Mouse (Mus musculus) MEL (cell line): ENCODE results near the gene Acot11. TPM values are rescaled to one million over a fixed set of nuclear protein-coding genes. Genes with fewer than 3 reads are reported as not detected.

Experiments used
- DNase-seq: peaks from one replicate; pipeline ENCODE4 v3.0.0; 2011; ENCODE audit warnings: low read depth, low spot score
- H3K27ac ChIP-seq: 2 replicates; pipeline ENCODE4 v1.5.1; 2012; ENCODE audit warnings: low read depth, mild to moderate bottlenecking, control low read depth, low read length, moderate library complexity; ENCODE audit not compliant: control insufficient read depth
- H3K27me3 ChIP-seq, 2 experiments: fragments of 150-350 bp in 1 of 2; sonication (generic) in 1 of 2; 2 replicates each; pipeline ENCODE4 v1.6.1; 2012; ENCODE audit warnings: low read length in 2 of 2, mild to moderate bottlenecking in 2 of 2, improper control_type of control experiment in 1 of 2, moderate library complexity in 1 of 2; ENCODE audit not compliant: insufficient read depth in 2 of 2, control insufficient read depth in 1 of 2
- H3K36me3 ChIP-seq, 2 experiments: 2 replicates each; pipeline ENCODE4 v1.6.1; 2012 to 2014; ENCODE audit warnings: low read length in 2 of 2, improper control_type of control experiment in 1 of 2, inconsistent platforms in 1 of 2, mild to moderate bottlenecking in 1 of 2; ENCODE audit not compliant: insufficient read depth in 2 of 2, control insufficient read depth in 1 of 2
- H3K4me1 ChIP-seq, 2 experiments: fragments of 150-350 bp in 1 of 2; sonication (generic) in 1 of 2; 2 replicates each; pipeline ENCODE4 v1.6.1; 2012; ENCODE audit warnings: low read length in 2 of 2, improper control_type of control experiment in 1 of 2, mild to moderate bottlenecking in 1 of 2; ENCODE audit not compliant: insufficient read depth in 2 of 2, control insufficient read depth in 1 of 2
- H3K4me3 ChIP-seq, 2 experiments: fragments of 150-350 bp in 1 of 2; sonication (generic) in 1 of 2; 2 replicates each; pipeline ENCODE4 v1.5.1; 2012; ENCODE audit warnings: low read depth in 2 of 2, low read length in 2 of 2, mild to moderate bottlenecking in 2 of 2, moderate library complexity in 2 of 2, control low read depth in 1 of 2, improper control_type of control experiment in 1 of 2; ENCODE audit not compliant: control insufficient read depth in 1 of 2, insufficient read depth in 1 of 2
- H3K79me2 ChIP-seq: 2 replicates; pipeline ENCODE4 v1.6.1; 2012; ENCODE audit warnings: mild to moderate bottlenecking, low read length, moderate library complexity; ENCODE audit not compliant: control insufficient read depth, poor library complexity, insufficient read depth
- H3K9ac ChIP-seq: 2 replicates; pipeline ENCODE4 v1.6.1; 2012; ENCODE audit warnings: low read depth, mild to moderate bottlenecking, control low read depth, low read length, moderate library complexity; ENCODE audit not compliant: control insufficient read depth, poor library complexity, severe bottlenecking
- H3K9me3 ChIP-seq: fragments of 150-350 bp; sonication (generic); replicated peaks from 2 replicates; pipeline ENCODE4 v1.6.1; 2012; ENCODE audit warnings: mild to moderate bottlenecking, low read length, improper control_type of control experiment, moderate library complexity; ENCODE audit not compliant: insufficient read depth
- BHLHE40 ChIP-seq: IDR thresholded peaks from 2 replicates; pipeline ENCODE4 v1.6.1; 2012; ENCODE audit warnings: low read depth, mild to moderate bottlenecking, inconsistent platforms, low read length, improper control_type of control experiment, borderline replicate concordance
- CHD1 ChIP-seq: IDR thresholded peaks from 2 replicates; pipeline ENCODE4 v1.6.1; 2012; ENCODE audit warnings: low read depth, mild to moderate bottlenecking, inconsistent platforms, low read length, improper control_type of control experiment
- CHD2 ChIP-seq: IDR thresholded peaks from 2 replicates; pipeline ENCODE4 v1.6.1; 2011; ENCODE audit warnings: low read length, improper control_type of control experiment
- E2F4 ChIP-seq: IDR thresholded peaks from 2 replicates; pipeline ENCODE4 v1.6.1; 2011; ENCODE audit warnings: low read depth, low read length, improper control_type of control experiment, borderline replicate concordance
- ELF1 ChIP-seq: IDR thresholded peaks from 2 replicates; pipeline ENCODE4 v1.6.1; 2014; ENCODE audit warnings: low read depth, mild to moderate bottlenecking, inconsistent platforms, low read length, improper control_type of control experiment, moderate library complexity
- EP300 ChIP-seq, 2 experiments: IDR thresholded peaks; 2 replicates each; pipeline ENCODE4 v1.6.1; 2011; ENCODE audit warnings: improper control_type of control experiment in 2 of 2, low read length in 2 of 2, low read depth in 1 of 2, mild to moderate bottlenecking in 1 of 2
- ETS1 ChIP-seq: IDR thresholded peaks from 2 replicates; pipeline ENCODE4 v1.6.1; 2012; ENCODE audit warnings: low read depth, mild to moderate bottlenecking, inconsistent platforms, low read length, improper control_type of control experiment, moderate library complexity
- KAT2A ChIP-seq: conservative IDR thresholded peaks from 2 replicates; pipeline ENCODE4 v1.6.1; 2012; ENCODE audit warnings: low read depth, low read length, improper control_type of control experiment, inconsistent platforms
- MYC ChIP-seq: IDR thresholded peaks from 2 replicates; pipeline ENCODE4 v1.6.1; 2011; ENCODE audit warnings: low read depth, mild to moderate bottlenecking, low read length, improper control_type of control experiment, moderate library complexity
- NRF1 ChIP-seq: IDR thresholded peaks from 2 replicates; pipeline ENCODE4 v1.6.1; 2014; ENCODE audit warnings: low read depth, mild to moderate bottlenecking, inconsistent platforms, low read length, improper control_type of control experiment, moderate library complexity; ENCODE audit not compliant: poor library complexity, insufficient read depth, severe bottlenecking
- POLR2A ChIP-seq, 2 experiments: IDR thresholded peaks; 2 replicates each; pipeline ENCODE4 v1.6.1; 2011 to 2012; ENCODE audit warnings: low read length in 2 of 2, mild to moderate bottlenecking in 2 of 2, control low read depth in 1 of 2, improper control_type of control experiment in 1 of 2, low read depth in 1 of 2, moderate library complexity in 1 of 2; ENCODE audit not compliant: control insufficient read depth in 1 of 2, insufficient read depth in 1 of 2, poor library complexity in 1 of 2
- POLR2AphosphoS5 ChIP-seq: IDR thresholded peaks from 2 replicates; pipeline ENCODE4 v1.6.1; 2012; ENCODE audit warnings: low read depth, borderline replicate concordance, mild to moderate bottlenecking, inconsistent platforms, low read length, moderate library complexity, mixed read lengths
- RCOR1 ChIP-seq: IDR thresholded peaks from 2 replicates; pipeline ENCODE4 v1.6.1; 2012; ENCODE audit warnings: low read depth, mild to moderate bottlenecking, inconsistent platforms, low read length, improper control_type of control experiment
- SIN3A ChIP-seq: IDR thresholded peaks from 2 replicates; pipeline ENCODE4 v1.6.1; 2012; ENCODE audit warnings: low read length, improper control_type of control experiment, inconsistent platforms
- SMC3 ChIP-seq: IDR thresholded peaks from 2 replicates; pipeline ENCODE4 v1.6.1; 2011; ENCODE audit warnings: low read depth, low read length, improper control_type of control experiment
- TBP ChIP-seq: IDR thresholded peaks from 2 replicates; pipeline ENCODE4 v1.8.0; 2011; ENCODE audit warnings: low read depth, low read length, improper control_type of control experiment
- USF1 ChIP-seq: IDR thresholded peaks from 2 replicates; pipeline ENCODE4 v1.6.1; 2014; ENCODE audit warnings: low read depth, mild to moderate bottlenecking, inconsistent platforms, low read length, improper control_type of control experiment, moderate library complexity
- USF2 ChIP-seq, 2 experiments: IDR thresholded peaks; 2 replicates each; pipeline ENCODE4 v1.6.1; 2011 to 2012; ENCODE audit warnings: improper control_type of control experiment in 2 of 2, low read length in 2 of 2, borderline replicate concordance in 1 of 2, inconsistent platforms in 1 of 2, low read depth in 1 of 2, mild to moderate bottlenecking in 1 of 2; ENCODE audit not compliant: insufficient read depth in 1 of 2
- ZC3H11A ChIP-seq: IDR thresholded peaks from 2 replicates; pipeline ENCODE4 v1.6.1; 2012; ENCODE audit warnings: low read depth, mild to moderate bottlenecking, inconsistent platforms, low read length, improper control_type of control experiment
- ZKSCAN1 ChIP-seq: IDR thresholded peaks from 2 replicates; pipeline ENCODE4 v1.6.1; 2012; ENCODE audit warnings: low read depth, mild to moderate bottlenecking, inconsistent platforms, low read length, improper control_type of control experiment, moderate library complexity
- ZMIZ1 ChIP-seq: IDR thresholded peaks from 2 replicates; pipeline ENCODE4 v1.6.1; 2012; ENCODE audit warnings: low read depth, mild to moderate bottlenecking, inconsistent platforms, low read length, improper control_type of control experiment, moderate library complexity
- ZNF384 ChIP-seq: IDR thresholded peaks from 2 replicates; pipeline ENCODE4 v1.6.1; 2012; ENCODE audit warnings: low read depth, mild to moderate bottlenecking, inconsistent platforms, low read length, improper control_type of control experiment
- polyA plus RNA-seq, 2 experiments: library from polyadenylated mRNA; stranded (reverse) in 1 of 2; unstranded in 1 of 2; fragments of >175 nt in 1 of 2; fragments of >200 nt in 1 of 2; gene quantifications; 2 replicates each; pipeline versions ENCODE4 v1.2.1 to v1.2.4; 2012; ENCODE audit warnings: low replicate concordance in 2 of 2, low read depth in 1 of 2; ENCODE audit not compliant: insufficient read length in 2 of 2, insufficient read depth in 1 of 2, missing spikeins in 1 of 2
- total RNA-seq: library from RNA; depleted of rRNA; stranded (reverse); fragments of 300-350 nt; gene quantifications from 2 replicates; pipeline ENCODE4 v1.2.3, GENCODE M21; 2012

Gene Acot11
- total and polyA plus RNA-seq, 3 experiments, result 1.5 to 2.5 TPM; not detected in 1

DNA sequence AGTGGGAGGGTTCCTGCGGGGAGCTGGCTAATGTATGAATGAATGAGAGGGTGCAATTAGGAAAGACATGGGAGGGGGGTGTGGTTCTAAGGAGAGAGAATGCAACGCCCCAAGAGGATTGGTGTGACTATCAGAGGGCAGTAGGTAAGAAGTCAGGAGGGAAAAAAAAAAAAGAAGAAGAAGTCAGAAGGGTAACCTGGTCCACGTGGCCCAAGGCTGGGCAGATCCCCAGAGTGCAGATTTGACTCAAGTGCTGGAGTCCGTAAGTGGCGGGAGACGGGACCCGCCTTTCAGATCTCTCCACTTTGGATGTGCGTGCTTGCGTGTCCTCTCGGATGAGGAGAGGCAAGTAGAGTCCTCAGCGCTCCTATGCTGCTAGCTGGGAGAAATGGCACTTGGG is 16.2 kb downstream of the Acot11 start:
- H3K79me2 ChIP-seq, result no peaks in the 10 kb centered on the region
- TF ChIP-seq USF1 (peak; percentile 46; the same call in 1 of the 2 replicates), ZNF384 (peak; percentile 61; the same call in 1 of the 2 replicates), ZC3H11A (no peak)
- TF ChIP-seq, all 39 proteins: peak for 2
- H3K9ac ChIP-seq, result no peak overlapping the region
- H3K4me1 ChIP-seq, result peaks cover 17 to 50% of the 10 kb centered on the region in 2 experiments
- H3K27ac ChIP-seq, result peak overlapping the region; percentile 59
- H3K4me3 ChIP-seq, result no peak overlapping the region
- DNase-seq, result no peak
- H3K27me3 ChIP-seq, result no peaks in the 10 kb centered on the region
- H3K36me3 ChIP-seq, result peaks cover 0 to 20% of the 10 kb centered on the region in 2 experiments; a peak in 2 of 4 replicates
- H3K9me3 ChIP-seq, result no peaks in the 10 kb centered on the region

GRCm38 (mm10) chr4:106787830-106788229 is 17.0 kb downstream of the Acot11 start:
- H3K27ac ChIP-seq, result peak overlapping the region; percentile 59
- 0 out of 2 replicates have a peak overlapping the region, but pooled peaks have one; percentile 17 for H3K9ac ChIP-seq
- H3K4me1 ChIP-seq, result peaks cover 10 to 43% of the 10 kb centered on the region in 2 experiments
- H3K27me3 ChIP-seq, result no peaks in the 10 kb centered on the region
- H3K9me3 ChIP-seq, result no peaks in the 10 kb centered on the region
- no peak overlapping the region for H3K4me3 ChIP-seq
- peak; percentile 29; the same call in 1 of the 2 replicates for TF ChIP-seq BHLHE40
- no peak for TF ChIP-seq ZMIZ1
- peak; percentile 46 to 54; a peak in 3 of 4 replicates for TF ChIP-seq EP300 (IDR thresholded peaks at IDR 0.05; ENCODE audit: low read depth in 1 of 2, low read length in 2 of 2)
- TF ChIP-seq POLR2AphosphoS5, result no peak
- no peak; the same call in 1 of the 2 replicates for TF ChIP-seq SIN3A
- TF ChIP-seq TBP, result no peak
- TF ChIP-seq CHD2, result 0 out of 2 replicates have a peak, but pooled peaks have one; percentile 38
- peaks cover 0 to 20% of the 10 kb centered on the region in 2 experiments; a peak in 2 of 4 replicates for H3K36me3 ChIP-seq
- DNase-seq, result peak; percentile 77
- no peaks in the 10 kb centered on the region for H3K79me2 ChIP-seq

GRCm38 (mm10) chr4:106785753-106786540 is 18.9 kb downstream of the Acot11 start:
- no peaks in the 10 kb centered on the region for H3K27me3 ChIP-seq
- peaks cover 0 to 10% of the 10 kb centered on the region in 2 experiments; a peak in 2 of 4 replicates for H3K36me3 ChIP-seq
- no peak overlapping the region for H3K27ac ChIP-seq
- H3K9me3 ChIP-seq, result no peaks in the 10 kb centered on the region
- no peak for DNase-seq
- H3K4me1 ChIP-seq, result peaks cover 0 to 27% of the 10 kb centered on the region in 2 experiments
- H3K9ac ChIP-seq, result no peak overlapping the region
- H3K79me2 ChIP-seq, result no peaks in the 10 kb centered on the region
- H3K4me3 ChIP-seq, result no peak overlapping the region
- TF ChIP-seq POLR2AphosphoS5 (no peak), ELF1 (no peak), ETS1 (no peak), SIN3A (no peak), RCOR1 (no peak), KAT2A (no peak), USF2 (IDR thresholded peaks at IDR 0.05; ENCODE audit: borderline replicate concordance in 1 of 2, insufficient read depth in 1 of 2, low read depth in 1 of 2, low read length in 2 of 2) (no peak), MYC (no peak), ZKSCAN1 (no peak), CHD2 (no peak), NRF1 (no peak), E2F4 (no peak), POLR2A (IDR thresholded peaks at IDR 0.05; ENCODE audit: control insufficient read depth in 1 of 2, insufficient read depth in 1 of 2, low read depth in 1 of 2, low read length in 2 of 2, poor library complexity in 1 of 2) (no peak), CHD1 (no peak), SMC3 (no peak)
